Mouse (Mus musculus) ES-E14 (cell line): ENCODE data around the gene Ptdss2.

ENCODE experiments used
- MAFK ChIP-seq: IDR thresholded peaks from 2 replicates; pipeline ENCODE4 v1.6.1; 2014; ENCODE audit warnings: mild to moderate bottlenecking, low read depth, low read length, inconsistent platforms; ENCODE audit not compliant: insufficient read depth
- ZC3H11A ChIP-seq: IDR thresholded peaks from 2 replicates; pipeline ENCODE4 v1.6.1; 2012; ENCODE audit warnings: low read depth, mild to moderate bottlenecking, inconsistent platforms, low read length, borderline replicate concordance

- TF ChIP-seq MAFK = no peak
- no peak for TF ChIP-seq ZC3H11A
These were observed 34.3 kb upstream of the Ptdss2 start for GRCm38 (mm10) chr7:141087894-141088293.
